Mouse (Mus musculus) MEL (cell line): ENCODE measurements around the gene Rgs9. TPM values are rescaled to one million over a fixed set of nuclear protein-coding genes. Genes with fewer than 3 reads are reported as not detected.
"Not testable (repeated sequence)": the region's sequence is repeated elsewhere in the genome, so short reads cannot be mapped to it uniquely, and the experiment has no call there.

Source experiments
- DNase-seq: peaks from one replicate; pipeline ENCODE4 v3.0.0; 2011; ENCODE audit warnings: low read depth, low spot score
- H3K27ac ChIP-seq: 2 replicates; pipeline ENCODE4 v1.5.1; 2012; ENCODE audit warnings: low read depth, mild to moderate bottlenecking, control low read depth, low read length, moderate library complexity; ENCODE audit not compliant: control insufficient read depth
- H3K27me3 ChIP-seq, 2 experiments: fragments of 150-350 bp in 1 of 2; sonication (generic) in 1 of 2; 2 replicates each; pipeline ENCODE4 v1.6.1; 2012; ENCODE audit warnings: low read length in 2 of 2, mild to moderate bottlenecking in 2 of 2, improper control_type of control experiment in 1 of 2, moderate library complexity in 1 of 2; ENCODE audit not compliant: insufficient read depth in 2 of 2, control insufficient read depth in 1 of 2
- H3K36me3 ChIP-seq, 2 experiments: 2 replicates each; pipeline ENCODE4 v1.6.1; 2012 to 2014; ENCODE audit warnings: low read length in 2 of 2, improper control_type of control experiment in 1 of 2, inconsistent platforms in 1 of 2, mild to moderate bottlenecking in 1 of 2; ENCODE audit not compliant: insufficient read depth in 2 of 2, control insufficient read depth in 1 of 2
- H3K4me1 ChIP-seq, 2 experiments: fragments of 150-350 bp in 1 of 2; sonication (generic) in 1 of 2; 2 replicates each; pipeline ENCODE4 v1.6.1; 2012; ENCODE audit warnings: low read length in 2 of 2, improper control_type of control experiment in 1 of 2, mild to moderate bottlenecking in 1 of 2; ENCODE audit not compliant: insufficient read depth in 2 of 2, control insufficient read depth in 1 of 2
- H3K4me3 ChIP-seq, 2 experiments: fragments of 150-350 bp in 1 of 2; sonication (generic) in 1 of 2; 2 replicates each; pipeline ENCODE4 v1.5.1; 2012; ENCODE audit warnings: low read depth in 2 of 2, low read length in 2 of 2, mild to moderate bottlenecking in 2 of 2, moderate library complexity in 2 of 2, control low read depth in 1 of 2, improper control_type of control experiment in 1 of 2; ENCODE audit not compliant: control insufficient read depth in 1 of 2, insufficient read depth in 1 of 2
- H3K79me2 ChIP-seq: 2 replicates; pipeline ENCODE4 v1.6.1; 2012; ENCODE audit warnings: mild to moderate bottlenecking, low read length, moderate library complexity; ENCODE audit not compliant: control insufficient read depth, poor library complexity, insufficient read depth
- H3K9ac ChIP-seq: 2 replicates; pipeline ENCODE4 v1.6.1; 2012; ENCODE audit warnings: low read depth, mild to moderate bottlenecking, control low read depth, low read length, moderate library complexity; ENCODE audit not compliant: control insufficient read depth, poor library complexity, severe bottlenecking
- H3K9me3 ChIP-seq: fragments of 150-350 bp; sonication (generic); replicated peaks from 2 replicates; pipeline ENCODE4 v1.6.1; 2012; ENCODE audit warnings: mild to moderate bottlenecking, low read length, improper control_type of control experiment, moderate library complexity; ENCODE audit not compliant: insufficient read depth
- BHLHE40 ChIP-seq: IDR thresholded peaks from 2 replicates; pipeline ENCODE4 v1.6.1; 2012; ENCODE audit warnings: low read depth, mild to moderate bottlenecking, inconsistent platforms, low read length, improper control_type of control experiment, borderline replicate concordance
- CHD2 ChIP-seq: IDR thresholded peaks from 2 replicates; pipeline ENCODE4 v1.6.1; 2011; ENCODE audit warnings: low read length, improper control_type of control experiment
- ELF1 ChIP-seq: IDR thresholded peaks from 2 replicates; pipeline ENCODE4 v1.6.1; 2014; ENCODE audit warnings: low read depth, mild to moderate bottlenecking, inconsistent platforms, low read length, improper control_type of control experiment, moderate library complexity
- ETS1 ChIP-seq: IDR thresholded peaks from 2 replicates; pipeline ENCODE4 v1.6.1; 2012; ENCODE audit warnings: low read depth, mild to moderate bottlenecking, inconsistent platforms, low read length, improper control_type of control experiment, moderate library complexity
- GABPA ChIP-seq: IDR thresholded peaks from 2 replicates; pipeline ENCODE4 v1.6.1; 2012; ENCODE audit warnings: low read depth, mild to moderate bottlenecking, inconsistent platforms, low read length, improper control_type of control experiment, moderate library complexity
- GATA1 ChIP-seq: IDR thresholded peaks from 2 replicates; pipeline ENCODE4 v1.6.1; 2011; ENCODE audit warnings: low read depth, low read length, improper control_type of control experiment
- MEF2A ChIP-seq: IDR thresholded peaks from 2 replicates; pipeline ENCODE4 v1.6.1; 2014; ENCODE audit warnings: low read depth, mild to moderate bottlenecking, inconsistent platforms, low read length, improper control_type of control experiment; ENCODE audit not compliant: poor library complexity, insufficient replicate concordance, severe bottlenecking; ENCODE audit errors: extremely low read depth
- MXI1 ChIP-seq: IDR thresholded peaks from 2 replicates; pipeline ENCODE4 v1.6.1; 2011; ENCODE audit warnings: mild to moderate bottlenecking, low read depth, low read length, improper control_type of control experiment
- MYB ChIP-seq: IDR thresholded peaks from 2 replicates; pipeline ENCODE4 v1.6.1; 2011; ENCODE audit warnings: mild to moderate bottlenecking, low read depth, low read length, improper control_type of control experiment
- NELFE ChIP-seq: IDR thresholded peaks from 2 replicates; pipeline ENCODE4 v1.6.1; 2011; ENCODE audit warnings: low read depth, low read length, improper control_type of control experiment
- NRF1 ChIP-seq: IDR thresholded peaks from 2 replicates; pipeline ENCODE4 v1.6.1; 2014; ENCODE audit warnings: low read depth, mild to moderate bottlenecking, inconsistent platforms, low read length, improper control_type of control experiment, moderate library complexity; ENCODE audit not compliant: poor library complexity, insufficient read depth, severe bottlenecking
- POLR2A ChIP-seq, 2 experiments: IDR thresholded peaks; 2 replicates each; pipeline ENCODE4 v1.6.1; 2011 to 2012; ENCODE audit warnings: low read length in 2 of 2, mild to moderate bottlenecking in 2 of 2, control low read depth in 1 of 2, improper control_type of control experiment in 1 of 2, low read depth in 1 of 2, moderate library complexity in 1 of 2; ENCODE audit not compliant: control insufficient read depth in 1 of 2, insufficient read depth in 1 of 2, poor library complexity in 1 of 2
- POLR2AphosphoS5 ChIP-seq: IDR thresholded peaks from 2 replicates; pipeline ENCODE4 v1.6.1; 2012; ENCODE audit warnings: low read depth, borderline replicate concordance, mild to moderate bottlenecking, inconsistent platforms, low read length, moderate library complexity, mixed read lengths
- RAD21 ChIP-seq: IDR thresholded peaks from 2 replicates; pipeline ENCODE4 v1.6.1; 2011; ENCODE audit warnings: mild to moderate bottlenecking, low read depth, low read length, improper control_type of control experiment
- RCOR1 ChIP-seq: IDR thresholded peaks from 2 replicates; pipeline ENCODE4 v1.6.1; 2012; ENCODE audit warnings: low read depth, mild to moderate bottlenecking, inconsistent platforms, low read length, improper control_type of control experiment
- SIN3A ChIP-seq: IDR thresholded peaks from 2 replicates; pipeline ENCODE4 v1.6.1; 2012; ENCODE audit warnings: low read length, improper control_type of control experiment, inconsistent platforms
- TBP ChIP-seq: IDR thresholded peaks from 2 replicates; pipeline ENCODE4 v1.8.0; 2011; ENCODE audit warnings: low read depth, low read length, improper control_type of control experiment
- TCF12 ChIP-seq: IDR thresholded peaks from 2 replicates; pipeline ENCODE4 v1.6.1; 2014; ENCODE audit warnings: low read depth, mild to moderate bottlenecking, inconsistent platforms, low read length, improper control_type of control experiment, moderate library complexity
- USF1 ChIP-seq: IDR thresholded peaks from 2 replicates; pipeline ENCODE4 v1.6.1; 2014; ENCODE audit warnings: low read depth, mild to moderate bottlenecking, inconsistent platforms, low read length, improper control_type of control experiment, moderate library complexity
- USF2 ChIP-seq, 2 experiments: IDR thresholded peaks; 2 replicates each; pipeline ENCODE4 v1.6.1; 2011 to 2012; ENCODE audit warnings: improper control_type of control experiment in 2 of 2, low read length in 2 of 2, borderline replicate concordance in 1 of 2, inconsistent platforms in 1 of 2, low read depth in 1 of 2, mild to moderate bottlenecking in 1 of 2; ENCODE audit not compliant: insufficient read depth in 1 of 2
- polyA plus RNA-seq, 2 experiments: library from polyadenylated mRNA; stranded (reverse) in 1 of 2; unstranded in 1 of 2; fragments of >175 nt in 1 of 2; fragments of >200 nt in 1 of 2; gene quantifications; 2 replicates each; pipeline versions ENCODE4 v1.2.1 to v1.2.4; 2012; ENCODE audit warnings: low replicate concordance in 2 of 2, low read depth in 1 of 2; ENCODE audit not compliant: insufficient read length in 2 of 2, insufficient read depth in 1 of 2, missing spikeins in 1 of 2
- total RNA-seq: library from RNA; depleted of rRNA; stranded (reverse); fragments of 300-350 nt; gene quantifications from 2 replicates; pipeline ENCODE4 v1.2.3, GENCODE M21; 2012

Rgs9 gene
- total and polyA plus RNA-seq, 3 experiments: not detected

DNA sequence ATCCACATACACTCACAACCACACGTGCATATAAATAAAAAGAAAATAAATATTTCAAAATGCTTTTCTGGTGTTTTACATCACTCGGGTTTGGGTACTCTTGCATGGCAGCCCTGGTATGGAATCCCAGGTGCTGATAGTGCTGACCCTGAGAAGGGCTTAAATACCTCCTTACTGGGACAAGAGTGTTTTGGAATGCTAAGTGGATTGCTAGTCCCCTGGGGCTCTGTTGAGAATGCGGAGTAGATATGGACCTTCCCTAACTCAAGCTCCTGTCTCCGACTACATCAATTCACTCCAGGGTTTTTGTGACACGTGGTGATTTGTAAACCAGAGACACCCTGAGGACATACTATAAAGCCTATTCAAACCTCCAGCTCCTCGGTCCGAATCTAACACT is 45.6 kb upstream of the Rgs9 start:
- Histone ChIP-seq H3K4me1 (peaks cover 16 to 22% of the 10 kb centered on the region in 2 experiments), H3K27ac (no peak overlapping the region), H3K9me3 (no peaks in the 10 kb centered on the region), H3K79me2 (no peaks in the 10 kb centered on the region), H3K36me3 (peaks cover 0 to 15% of the 10 kb centered on the region in 2 experiments; a peak in 2 of 4 replicates), H3K9ac (no peak overlapping the region), H3K4me3 (no peak overlapping the region), H3K27me3 (no peaks in the 10 kb centered on the region)
- no peak for DNase-seq
- no peak for TF ChIP-seq MEF2A
- no peak for TF ChIP-seq ETS1
- no peak for TF ChIP-seq NELFE
- no peak for TF ChIP-seq GABPA
- TF ChIP-seq BHLHE40: no peak
- no peak for TF ChIP-seq SIN3A
- TF ChIP-seq TCF12: no peak
- TF ChIP-seq, all 39 proteins: peak for 0

DNA sequence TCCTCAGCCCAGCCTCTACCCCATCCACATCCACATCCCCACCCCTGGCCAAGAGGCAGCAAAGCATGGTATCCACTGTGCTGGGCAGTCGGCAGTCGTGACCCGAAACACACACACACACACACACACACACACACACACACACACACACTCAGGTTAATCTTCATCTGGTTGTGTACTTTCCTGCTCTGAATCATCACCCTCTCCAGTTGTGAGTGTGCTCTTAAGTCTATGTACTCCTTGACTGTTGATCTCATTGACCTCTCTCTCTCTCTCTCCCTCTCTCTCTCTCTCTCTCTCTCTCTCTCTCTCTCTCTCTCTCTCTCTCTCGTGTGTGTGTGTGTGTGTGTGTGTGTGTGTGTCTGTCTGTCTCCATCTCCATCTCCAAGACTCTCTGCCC is 44.7 kb upstream of the Rgs9 start:
- not testable (repeated sequence) for H3K27me3 ChIP-seq, H3K9ac ChIP-seq, H3K79me2 ChIP-seq, H3K27ac ChIP-seq, DNase-seq, H3K36me3 ChIP-seq, H3K9me3 ChIP-seq, H3K4me3 ChIP-seq
- peaks cover 10 to 13% of the 10 kb centered on the region in 2 experiments for H3K4me1 ChIP-seq

DNA sequence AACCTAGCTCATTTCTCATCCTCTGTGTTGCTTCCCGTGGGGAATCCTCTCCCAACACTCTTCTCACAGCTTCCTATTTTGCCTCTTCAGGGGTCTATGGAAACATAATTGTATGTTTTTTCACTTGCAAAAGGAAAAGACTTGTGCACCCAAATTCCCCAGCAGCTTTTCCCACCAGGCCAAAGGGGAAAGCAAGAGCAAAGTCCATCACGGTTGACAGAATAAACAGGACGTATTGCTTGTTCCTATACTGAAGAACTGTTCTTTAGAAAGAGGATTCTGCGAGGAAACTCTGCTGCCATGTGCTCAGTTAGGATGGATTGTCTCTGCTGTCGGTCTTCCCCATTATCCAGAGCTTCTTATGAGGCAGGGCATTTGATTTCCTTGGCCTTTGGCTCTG is 42.6 kb upstream of the Rgs9 start:
- H3K36me3 ChIP-seq: peaks cover 0 to 11% of the 10 kb centered on the region in 2 experiments; a peak in 2 of 4 replicates
- no peak overlapping the region for H3K27ac ChIP-seq
- H3K79me2 ChIP-seq: no peaks in the 10 kb centered on the region
- peaks cover 5 to 27% of the 10 kb centered on the region in 2 experiments for H3K4me1 ChIP-seq
- DNase-seq: no peak
- H3K4me3 ChIP-seq: no peak overlapping the region
- TF ChIP-seq NELFE: no peak
- no peak for TF ChIP-seq RCOR1
- TF ChIP-seq CHD2: no peak
- TF ChIP-seq GATA1: no peak
- no peak for TF ChIP-seq RAD21
- no peak for TF ChIP-seq ETS1
- no peak for TF ChIP-seq USF1
- no peak for TF ChIP-seq MXI1
- no peak for TF ChIP-seq TBP
- TF ChIP-seq MYB: no peak
- no peak for TF ChIP-seq POLR2AphosphoS5
- no peak for TF ChIP-seq POLR2A (IDR thresholded peaks at IDR 0.05; ENCODE audit: control insufficient read depth in 1 of 2, insufficient read depth in 1 of 2, low read depth in 1 of 2, low read length in 2 of 2, poor library complexity in 1 of 2)
- TF ChIP-seq TCF12: no peak
- TF ChIP-seq USF2 (IDR thresholded peaks at IDR 0.05; ENCODE audit: borderline replicate concordance in 1 of 2, insufficient read depth in 1 of 2, low read depth in 1 of 2, low read length in 2 of 2): no peak
- no peak for TF ChIP-seq NRF1
- TF ChIP-seq ELF1: no peak
- no peak for TF ChIP-seq MEF2A
- H3K9ac ChIP-seq: no peak overlapping the region
- no peaks in the 10 kb centered on the region for H3K27me3 ChIP-seq
- H3K9me3 ChIP-seq: no peaks in the 10 kb centered on the region
